Mouse (Mus musculus) heart, postnatal 0 days (tissue): ENCODE measurements at regions not wholly inside any gene's neighbourhood (a gene's known extent, or its start where the extent isn't known, plus 50 kb on each side); places are given as distances from the start of the nearest gene placed in this dataset.
"Not testable (repeated sequence)": the region's sequence is repeated elsewhere in the genome, so short reads cannot be mapped to it uniquely, and the experiment has no call there.

Experiments used
- ATAC-seq: fragments of 200-750 bp; cut with Nextera tagmentation; 2 replicates; pipeline ENCODE4 v1.8.0; 2017; ENCODE audit warnings: low read depth, moderate number of reproducible peaks, moderate library complexity; ENCODE audit not compliant: insufficient read depth
- DNase-seq: peaks from one replicate; pipeline ENCODE4 v3.0.0-alpha.2; 2016; ENCODE audit warnings: low spot score
- H3K27ac ChIP-seq: fragments of 300-500 bp; sonication (generic); 2 replicates; pipeline ENCODE4 v1.5.1; 2014; ENCODE audit warnings: low read depth, mild to moderate bottlenecking
- H3K27me3 ChIP-seq: fragments of 300-500 bp; sonication (generic); 2 replicates; pipeline ENCODE4 v1.6.1; 2014; ENCODE audit warnings: low read length, mixed read lengths; ENCODE audit not compliant: control insufficient read depth, insufficient read depth
- H3K36me3 ChIP-seq: fragments of 300-500 bp; sonication (generic); replicated peaks from 2 replicates; pipeline ENCODE4 v1.6.1; 2014; ENCODE audit warnings: low read length, mixed read lengths; ENCODE audit not compliant: control insufficient read depth, insufficient read depth
- H3K4me1 ChIP-seq: fragments of 300-500 bp; sonication (generic); 2 replicates; pipeline ENCODE4 v1.6.1; 2014; ENCODE audit warnings: antibody characterized with exemption; ENCODE audit not compliant: control insufficient read depth, insufficient read depth
- H3K4me2 ChIP-seq: fragments of 300-500 bp; sonication (generic); 2 replicates; pipeline ENCODE4 v1.6.1; 2014; ENCODE audit warnings: low read depth, mild to moderate bottlenecking, low read length, moderate library complexity
- H3K4me3 ChIP-seq: fragments of 300-500 bp; sonication (generic); 2 replicates; pipeline ENCODE4 v1.5.1; 2014; ENCODE audit warnings: low read depth, low read length
- H3K9ac ChIP-seq: fragments of 300-500 bp; sonication (generic); replicated peaks from 2 replicates; pipeline ENCODE4 v1.6.1; 2014; ENCODE audit warnings: low read depth, low read length, mixed read lengths
- H3K9me3 ChIP-seq: fragments of 300-500 bp; sonication (generic); replicated peaks from 2 replicates; pipeline ENCODE4 v1.6.1; 2016; ENCODE audit warnings: low read length; ENCODE audit not compliant: control insufficient read depth
- CTCF ChIP-seq: IDR thresholded peaks from 2 replicates; pipeline ENCODE4 v1.5.1; 2016; ENCODE audit warnings: antibody characterized with exemption, control low read depth, low read depth
- EP300 ChIP-seq: IDR thresholded peaks from 2 replicates; pipeline ENCODE4 v1.6.1; 2016; ENCODE audit warnings: antibody characterized with exemption, low read depth
- WGBS: fragments of 180-500 bp; shearing (Covaris S2); extraction: QIAGEN DNeasy Blood & Tissue Kit; methylation state at CpG from one replicate; pipeline ENCODE4 v1.1.7; 2014; 5-methylcytosine and 5-hydroxymethylcytosine counted together

DNA sequence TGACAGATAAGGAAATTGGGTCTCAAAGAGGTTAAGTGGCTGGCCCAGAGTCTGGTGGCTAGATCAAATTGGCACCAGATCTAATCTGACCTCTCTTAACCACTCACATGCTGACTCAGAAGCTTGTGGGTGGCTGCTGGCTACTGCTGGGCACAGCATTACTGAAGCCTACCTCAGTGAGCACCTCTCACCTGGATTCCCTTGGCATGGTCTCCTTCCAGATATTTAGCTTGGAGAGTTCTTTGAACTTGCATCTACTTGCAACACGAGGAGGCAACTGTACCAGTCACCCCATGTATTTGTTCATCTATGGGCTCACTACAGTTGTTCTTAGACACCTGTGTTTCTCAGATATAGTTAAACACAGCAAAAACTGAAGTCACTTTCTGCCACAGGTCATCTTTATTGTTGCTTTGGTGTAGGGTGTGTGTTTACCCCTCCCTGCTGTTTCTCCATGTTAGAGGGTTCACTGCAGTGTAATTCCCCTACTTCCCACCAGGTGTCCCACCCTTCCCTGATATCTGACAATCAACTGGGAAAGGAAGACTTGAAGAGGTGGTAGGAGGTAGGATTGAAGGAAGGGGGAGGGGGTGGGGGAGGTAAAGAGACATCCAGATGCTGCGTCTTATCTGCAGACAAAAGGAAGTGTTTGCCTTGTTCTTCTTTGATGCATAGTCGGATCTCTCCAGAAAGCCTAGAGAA lies 133.7 kb upstream of the Camk1g start:
- DNase-seq (peak; percentile 47), ATAC-seq (no peak)
- no peaks in the 10 kb centered on the region for H3K4me1 ChIP-seq
- H3K9ac ChIP-seq: no peak overlapping the region
- H3K9me3 ChIP-seq: no peaks in the 10 kb centered on the region
- H3K27ac ChIP-seq: no peak overlapping the region
- no peak overlapping the region for H3K4me2 ChIP-seq
- H3K27me3 ChIP-seq: no peaks in the 10 kb centered on the region
- H3K36me3 ChIP-seq: no peaks in the 10 kb centered on the region
- 33% methylated on average over 3 of the region's 3 CpGs for WGBS
- peak; percentile 89 for TF ChIP-seq CTCF
- TF ChIP-seq EP300: no peak
- no peak overlapping the region for H3K4me3 ChIP-seq

DNA sequence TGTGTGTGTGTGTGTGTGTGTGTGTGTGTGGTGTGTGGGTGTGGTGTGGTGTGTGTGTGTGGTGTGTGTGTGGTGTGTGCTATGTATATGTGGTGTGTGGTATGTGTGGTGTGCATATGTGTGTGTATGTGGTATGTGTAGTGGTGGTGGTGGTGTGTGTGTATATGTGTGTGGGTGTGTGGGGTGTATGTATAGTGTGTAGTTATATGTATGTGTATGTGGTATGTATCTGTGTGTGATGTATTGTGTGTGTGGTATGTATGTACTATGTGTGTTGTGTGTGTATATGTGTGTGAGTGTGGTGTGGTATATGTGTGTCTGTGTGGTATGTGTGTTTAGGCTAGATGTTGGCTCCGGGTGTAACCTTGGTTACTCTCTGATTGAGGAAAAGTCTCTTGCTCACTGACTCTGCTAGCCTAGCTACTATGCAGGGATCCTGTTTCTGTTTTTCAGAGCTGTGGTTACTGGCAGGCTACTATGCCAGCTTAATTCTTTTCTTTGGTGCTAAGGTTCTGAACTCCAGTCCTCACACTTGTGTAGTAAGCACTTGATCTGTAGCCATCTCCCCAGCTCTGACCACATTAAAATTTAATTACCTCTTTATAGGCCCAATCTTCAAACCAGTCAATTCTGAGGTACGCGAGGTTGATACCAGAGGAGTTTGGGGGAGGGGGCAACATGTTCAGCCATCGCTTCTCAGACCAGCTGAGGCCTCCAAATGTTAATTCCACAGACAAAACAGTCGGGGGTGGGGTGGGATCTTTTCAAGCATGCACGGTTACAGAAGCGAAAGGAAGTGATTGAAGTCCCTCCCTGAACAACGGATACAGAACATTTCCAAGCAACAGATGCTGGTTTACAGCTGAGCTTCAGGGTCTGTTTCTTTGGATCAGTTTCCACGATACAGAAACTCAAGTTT lies 126.4 kb upstream of the Camk1g start:
- no peak for DNase-seq
- 71% methylated on average over 9 of the region's 9 CpGs for WGBS
- Histone ChIP-seq H3K27ac (no peak overlapping the region), H3K27me3 (0 out of 2 replicates have a peak, but pooled peaks cover 3% of the 10 kb centered on the region), H3K4me1 (no peaks in the 10 kb centered on the region), H3K9me3 (no peaks in the 10 kb centered on the region), H3K4me2 (no peak overlapping the region), H3K9ac (no peak overlapping the region), H3K4me3 (no peak overlapping the region), H3K36me3 (no peaks in the 10 kb centered on the region)
- TF ChIP-seq EP300: no peak
- no peak for TF ChIP-seq CTCF
- ATAC-seq: no peak

DNA sequence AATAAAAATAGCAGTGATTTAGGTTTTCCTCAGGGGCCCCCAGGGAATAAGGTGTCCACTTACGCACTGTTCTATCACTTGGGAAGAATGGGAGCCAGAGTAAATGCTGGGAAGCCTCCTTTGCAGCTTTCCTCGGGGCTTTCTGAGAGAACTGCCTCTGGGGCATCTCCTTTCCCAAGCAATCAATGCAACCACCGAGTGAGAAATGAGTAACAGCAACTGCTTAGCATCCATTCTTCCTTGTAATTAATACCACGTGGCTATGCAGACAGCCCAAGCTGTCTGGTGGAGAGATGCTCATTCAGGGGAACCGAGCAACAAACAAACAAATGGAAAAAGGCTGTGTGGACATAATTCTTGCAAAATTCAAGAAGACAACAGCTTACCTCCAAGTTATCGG lies 117.9 kb upstream of the Camk1g start:
- no peak overlapping the region for H3K9ac ChIP-seq
- TF ChIP-seq CTCF (no peak), EP300 (no peak)
- WGBS: 57% methylated on average over 6 of the region's 6 CpGs
- H3K4me1 ChIP-seq: no peaks in the 10 kb centered on the region
- no peaks in the 10 kb centered on the region for H3K9me3 ChIP-seq
- no peak overlapping the region for H3K4me3 ChIP-seq
- H3K27ac ChIP-seq: no peak overlapping the region
- ATAC-seq (no peak), DNase-seq (no peak)
- no peaks in the 10 kb centered on the region for H3K36me3 ChIP-seq
- no peak overlapping the region for H3K4me2 ChIP-seq
- 0 out of 2 replicates have a peak, but pooled peaks cover 3% of the 10 kb centered on the region for H3K27me3 ChIP-seq

DNA sequence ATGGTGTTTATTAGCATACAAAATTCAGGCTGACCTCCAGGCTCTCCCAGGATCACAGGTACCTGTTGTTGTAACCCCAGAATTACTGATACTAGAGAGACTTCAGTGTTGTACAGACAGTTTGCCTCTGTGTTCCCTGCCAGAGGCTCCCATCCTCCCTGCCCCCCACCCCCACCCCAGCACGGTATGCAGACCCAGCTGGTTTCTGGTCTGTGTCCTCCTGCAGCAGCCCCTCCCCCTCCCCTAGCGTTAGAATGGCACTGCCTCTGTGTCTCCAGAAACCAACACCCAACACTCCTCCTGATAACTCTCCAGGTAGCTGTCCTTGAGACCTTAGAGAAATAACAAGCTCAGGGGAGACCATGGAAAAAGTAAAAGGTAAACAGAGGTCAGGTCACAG lies 116.6 kb upstream of the Camk1g start:
- DNase-seq, H3K27me3 ChIP-seq: not testable (repeated sequence)

DNA sequence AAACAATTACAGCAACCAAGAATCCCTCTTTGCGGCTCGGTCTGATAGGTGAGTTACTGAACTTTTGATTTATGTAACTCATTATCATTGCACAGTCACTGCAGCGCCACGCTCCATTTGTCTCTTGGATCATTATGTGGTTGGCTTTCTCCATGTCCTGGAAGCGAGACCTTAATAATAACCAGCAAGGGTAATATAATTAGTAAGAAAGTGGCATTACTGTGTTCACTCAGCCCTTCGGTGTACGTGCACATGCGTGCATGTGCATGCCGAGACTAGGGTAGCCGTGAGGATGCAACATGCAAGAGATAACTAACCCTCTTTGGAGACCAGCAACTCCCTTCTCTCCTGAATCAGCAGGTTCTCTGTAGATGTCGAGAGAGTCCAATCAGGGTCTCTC lies 114.9 kb upstream of the Camk1g start:
- H3K4me1 ChIP-seq: no peaks in the 10 kb centered on the region
- no peak overlapping the region for H3K9ac ChIP-seq
- H3K27me3 ChIP-seq: no peaks in the 10 kb centered on the region
- 86% methylated on average over 11 of the region's 11 CpGs for WGBS
- no peak for DNase-seq
- no peaks in the 10 kb centered on the region for H3K36me3 ChIP-seq
- TF ChIP-seq CTCF (no peak), EP300 (no peak)
- no peak overlapping the region for H3K27ac ChIP-seq
- H3K9me3 ChIP-seq: no peaks in the 10 kb centered on the region
- H3K4me2 ChIP-seq: no peak overlapping the region
- ATAC-seq: no peak
- H3K4me3 ChIP-seq: no peak overlapping the region

More for the DNA sequence above, 116.6 kb upstream of the Camk1g start:
- H3K9me3 ChIP-seq, H3K4me1 ChIP-seq, H3K4me3 ChIP-seq, H3K9ac ChIP-seq, H3K4me2 ChIP-seq, H3K27ac ChIP-seq, H3K36me3 ChIP-seq, ATAC-seq: not testable (repeated sequence)
- WGBS: 7% methylated on average over 2 of the region's 2 CpGs
